Mouse (Mus musculus) midbrain, embryonic 14.5 days (tissue): Measurements from ENCODE around the gene Mgat4a. TPM values are rescaled to one million over a fixed set of nuclear protein-coding genes. Genes with fewer than 3 reads are reported as not detected.

Source experiments
- ATAC-seq: fragments of 200-750 bp; cut with Nextera tagmentation; 2 replicates; pipeline ENCODE4 v1.8.0; 2017; ENCODE audit warnings: moderate number of reproducible peaks, moderate library complexity; ENCODE audit not compliant: low FRiP score, low TSS enrichment
- DNase-seq: peaks from one replicate; pipeline ENCODE4 v3.0.0-alpha.2; 2015
- H3K27ac ChIP-seq: fragments of 300-500 bp; sonication (generic); replicated peaks from 2 replicates; pipeline ENCODE4 v1.5.1; 2014; ENCODE audit warnings: mild to moderate bottlenecking, low read depth, low read length, moderate library complexity
- H3K27me3 ChIP-seq: fragments of 300-500 bp; sonication (generic); 2 replicates; pipeline ENCODE4 v1.6.1; 2014; ENCODE audit warnings: low read length, control low read depth, mixed read lengths; ENCODE audit not compliant: control insufficient read depth, insufficient read depth
- H3K36me3 ChIP-seq: fragments of 300-500 bp; sonication (generic); 2 replicates; pipeline ENCODE4 v1.6.1; 2014; ENCODE audit warnings: low read length, control low read depth; ENCODE audit not compliant: control insufficient read depth, insufficient read depth
- H3K4me1 ChIP-seq: fragments of 300-500 bp; sonication (generic); 2 replicates; pipeline ENCODE4 v1.6.1; 2014; ENCODE audit warnings: mild to moderate bottlenecking, antibody characterized with exemption, low read length, control low read depth; ENCODE audit not compliant: control insufficient read depth, insufficient read depth
- H3K4me2 ChIP-seq: fragments of 300-500 bp; sonication (generic); 2 replicates; pipeline ENCODE4 v1.6.1; 2014; ENCODE audit warnings: mild to moderate bottlenecking, low read length, moderate library complexity
- H3K4me3 ChIP-seq: fragments of 300-500 bp; sonication (generic); replicated peaks from 2 replicates; pipeline ENCODE4 v1.5.1; 2014; ENCODE audit warnings: low read depth, low read length
- H3K9ac ChIP-seq: fragments of 300-500 bp; sonication (generic); replicated peaks from 2 replicates; pipeline ENCODE4 v1.6.1; 2014; ENCODE audit warnings: mild to moderate bottlenecking, low read length, moderate library complexity
- H3K9me3 ChIP-seq: fragments of 300-500 bp; sonication (generic); 2 replicates; pipeline ENCODE4 v1.6.1; 2016; ENCODE audit warnings: low read length, control low read depth, mixed read lengths; ENCODE audit not compliant: control insufficient read depth
- WGBS: fragments of 180-500 bp; shearing (Covaris S2); extraction: QIAGEN DNeasy Blood & Tissue Kit; methylation state at CpG from one replicate; pipeline ENCODE4 v1.1.7; 2014; 5-methylcytosine and 5-hydroxymethylcytosine counted together
- polyA plus RNA-seq: library from polyadenylated mRNA; unstranded; fragments of >200 nt; fragmentation: Nextera tagmentation; extraction: Ambion mirVana; gene quantifications from 2 replicates; pipeline ENCODE4 v1.2.1, GENCODE M21; 2014

The Mgat4a gene
- polyA plus RNA-seq, 1 experiment from 2014 or later, result 11.6 TPM

DNA sequence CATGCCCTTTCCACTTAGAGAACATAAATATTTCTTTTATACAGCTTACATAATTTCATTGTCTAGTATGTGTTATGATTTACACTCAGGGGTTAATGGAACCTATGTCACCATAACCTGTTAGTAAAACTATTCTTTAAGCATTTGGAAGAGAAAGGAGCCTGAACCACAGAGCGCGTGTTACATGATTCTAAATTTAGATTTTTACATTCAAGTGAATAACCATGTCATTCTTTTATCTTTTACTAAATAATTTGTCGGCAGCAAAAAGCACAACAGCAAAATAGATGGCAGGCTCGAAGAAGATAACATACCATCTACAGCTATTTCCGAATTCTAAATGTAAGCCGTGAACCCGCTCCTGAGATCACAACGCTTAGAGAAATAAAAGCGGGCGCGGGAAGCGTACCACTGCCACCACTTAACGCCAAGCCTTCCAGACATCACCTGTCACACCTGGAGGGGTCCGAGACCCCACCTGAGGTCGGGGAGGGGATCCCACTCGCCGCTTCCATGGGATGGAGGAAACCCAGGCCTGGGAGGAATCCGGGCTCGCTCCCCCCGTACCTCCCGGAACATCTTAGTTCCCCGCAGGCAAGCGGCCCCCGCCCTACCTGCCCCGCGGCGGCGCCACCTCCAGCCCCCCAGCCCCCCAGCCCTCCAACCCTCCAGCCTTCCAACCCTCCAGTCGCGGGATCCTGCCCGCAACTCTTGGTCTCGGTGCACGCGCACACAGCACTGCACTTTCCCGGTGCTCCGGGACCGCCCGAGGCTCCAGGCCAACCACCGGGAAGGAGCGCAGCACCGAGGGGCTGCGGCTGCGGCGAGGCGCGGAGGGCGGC is 627 bp downstream of the Mgat4a start:
- 3% methylated on average over 47 of the region's 47 CpGs for WGBS
- Histone ChIP-seq H3K36me3 (peaks cover 6% of the 10 kb centered on the region; the same call in 1 of the 2 replicates), H3K4me2 (peak overlapping the region; percentile 80), H3K4me1 (0 out of 2 replicates have a peak, but pooled peaks cover 8% of the 10 kb centered on the region), H3K9me3 (no peaks in the 10 kb centered on the region), H3K9ac (peak overlapping the region; percentile 76), H3K27ac (peak overlapping the region; percentile 92), H3K27me3 (0 out of 2 replicates have a peak, but pooled peaks cover 4% of the 10 kb centered on the region), H3K4me3 (peak overlapping the region; percentile 75)
- peak; percentile 85 for ATAC-seq
- DNase-seq, result peak; percentile 53

GRCm38 (mm10) chr1:37534532-37535108 is 6.2 kb downstream of the Mgat4a start:
- DNase-seq, result no peak
- Histone ChIP-seq H3K36me3 (peaks cover 6% of the 10 kb centered on the region; the same call in 1 of the 2 replicates), H3K4me2 (no peak overlapping the region), H3K27ac (no peak overlapping the region), H3K9me3 (no peaks in the 10 kb centered on the region), H3K4me1 (peaks cover 5% of the 10 kb centered on the region; the same call in 1 of the 2 replicates), H3K9ac (no peak overlapping the region), H3K27me3 (0 out of 2 replicates have a peak, but pooled peaks cover 4% of the 10 kb centered on the region), H3K4me3 (no peak overlapping the region)
- no peak for ATAC-seq
- WGBS, result 76% methylated on average over 5 of the region's 5 CpGs

GRCm38 (mm10) chr1:37533181-37533580 is 7.6 kb downstream of the Mgat4a start:
- Histone ChIP-seq H3K4me1 (peaks cover 3% of the 10 kb centered on the region; the same call in 1 of the 2 replicates), H3K9me3 (no peaks in the 10 kb centered on the region), H3K27me3 (no peaks in the 10 kb centered on the region), H3K27ac (no peak overlapping the region), H3K4me3 (no peak overlapping the region), H3K9ac (no peak overlapping the region), H3K36me3 (peaks cover 6% of the 10 kb centered on the region; the same call in 1 of the 2 replicates), H3K4me2 (no peak overlapping the region)
- 88% methylated on average over 7 of the region's 7 CpGs for WGBS
- DNase-seq, result no peak
- ATAC-seq, result no peak

GRCm38 (mm10) chr1:37532533-37532840 is 8.3 kb downstream of the Mgat4a start:
- ATAC-seq (no peak), DNase-seq (no peak)
- peaks cover 3% of the 10 kb centered on the region; the same call in 1 of the 2 replicates for H3K4me1 ChIP-seq
- no peak overlapping the region for H3K9ac ChIP-seq
- no peak overlapping the region for H3K4me2 ChIP-seq
- H3K4me3 ChIP-seq, result no peak overlapping the region
- 84% methylated on average over 6 of the region's 6 CpGs for WGBS
- H3K9me3 ChIP-seq, result no peaks in the 10 kb centered on the region
- no peaks in the 10 kb centered on the region for H3K27me3 ChIP-seq
- peaks cover 6% of the 10 kb centered on the region; the same call in 1 of the 2 replicates for H3K36me3 ChIP-seq
- H3K27ac ChIP-seq, result no peak overlapping the region

DNA sequence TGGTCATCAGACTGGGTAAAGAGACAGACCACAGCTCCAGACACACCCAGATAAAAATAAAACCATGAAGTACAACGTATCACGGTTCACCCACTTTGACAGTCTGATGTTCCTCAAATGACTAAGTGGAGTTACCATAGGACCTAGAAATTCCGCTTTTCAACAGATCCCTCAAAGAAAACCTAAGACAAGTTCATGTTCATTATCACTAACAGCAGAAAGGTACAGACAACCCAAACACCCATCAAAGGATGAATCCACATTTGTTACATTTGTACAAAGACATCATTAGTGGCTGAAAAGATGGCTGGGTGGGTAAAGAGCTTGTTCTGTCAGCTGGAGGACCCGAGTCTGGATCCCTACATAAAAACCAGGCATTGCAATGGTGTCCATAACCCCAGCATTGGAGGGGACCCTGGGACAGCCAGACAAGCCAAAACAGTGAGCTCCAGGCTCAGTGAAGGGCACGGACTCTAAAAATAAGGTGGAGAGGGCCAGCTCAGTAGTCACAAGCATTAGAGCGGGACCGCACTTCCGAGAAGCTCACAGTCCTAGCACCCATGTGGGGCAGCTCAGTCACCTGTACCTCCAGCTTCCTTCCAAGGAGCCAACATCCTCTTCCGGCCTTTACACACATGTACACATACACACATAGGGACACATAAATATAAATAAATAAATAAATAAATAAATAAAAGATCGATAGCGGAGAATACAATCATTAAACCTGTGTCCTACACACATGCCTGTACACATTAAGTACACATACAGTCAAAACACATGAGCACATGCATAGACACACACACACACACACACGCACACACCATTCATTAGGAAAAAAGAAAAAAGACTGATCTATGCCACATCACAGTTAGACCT is 8.9 kb downstream of the Mgat4a start:
- Histone ChIP-seq H3K4me3 (no peak overlapping the region), H3K36me3 (peaks cover 6% of the 10 kb centered on the region; the same call in 1 of the 2 replicates), H3K4me2 (no peak overlapping the region), H3K9ac (no peak overlapping the region), H3K27ac (no peak overlapping the region), H3K27me3 (no peaks in the 10 kb centered on the region), H3K4me1 (peaks cover 3% of the 10 kb centered on the region; the same call in 1 of the 2 replicates), H3K9me3 (no peaks in the 10 kb centered on the region)
- ATAC-seq (no peak), DNase-seq (no peak)
- WGBS, result 95% methylated on average over 12 of the region's 12 CpGs

DNA sequence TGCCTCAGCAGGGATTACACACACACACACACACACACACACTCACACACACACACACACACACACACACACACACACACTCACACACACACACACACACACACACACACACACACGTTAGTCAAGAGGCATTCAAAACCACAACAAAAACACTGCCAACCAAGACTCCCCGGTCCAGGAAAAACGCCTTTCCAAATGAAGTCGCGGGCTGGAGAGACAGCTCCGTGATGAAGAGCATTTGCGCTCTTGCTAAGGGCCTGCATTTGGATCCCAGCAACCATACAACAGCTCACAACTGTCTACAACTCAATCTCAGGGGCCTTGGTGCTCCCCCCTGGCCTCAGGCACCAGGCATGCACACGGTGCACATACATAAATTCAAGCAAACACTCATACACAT is 10.8 kb downstream of the Mgat4a start:
- H3K4me1 ChIP-seq, result peaks cover 3% of the 10 kb centered on the region; the same call in 1 of the 2 replicates
- no peak overlapping the region for H3K9ac ChIP-seq
- no peak overlapping the region for H3K27ac ChIP-seq
- peak; percentile 25 for DNase-seq
- no peak overlapping the region for H3K4me2 ChIP-seq
- no peaks in the 10 kb centered on the region for H3K9me3 ChIP-seq
- no peaks in the 10 kb centered on the region for H3K36me3 ChIP-seq
- no peak overlapping the region for H3K4me3 ChIP-seq
- no peak for ATAC-seq
- WGBS, result 49% methylated on average over 8 of the region's 8 CpGs
- no peaks in the 10 kb centered on the region for H3K27me3 ChIP-seq

GRCm38 (mm10) chr1:37526257-37526656 is 14.6 kb downstream of the Mgat4a start:
- Histone ChIP-seq H3K36me3 (no peaks in the 10 kb centered on the region), H3K27me3 (no peaks in the 10 kb centered on the region), H3K4me2 (no peak overlapping the region), H3K27ac (no peak overlapping the region), H3K4me3 (no peak overlapping the region), H3K4me1 (peaks cover 3% of the 10 kb centered on the region; the same call in 1 of the 2 replicates), H3K9me3 (no peaks in the 10 kb centered on the region), H3K9ac (no peak overlapping the region)
- ATAC-seq (no peak), DNase-seq (no peak)

GRCm38 (mm10) chr1:37524669-37525068 is 16.1 kb downstream of the Mgat4a start:
- H3K27me3 ChIP-seq, result no peaks in the 10 kb centered on the region
- H3K36me3 ChIP-seq, result no peaks in the 10 kb centered on the region
- no peak for ATAC-seq
- no peak for DNase-seq
- H3K9ac ChIP-seq, result no peak overlapping the region
- no peaks in the 10 kb centered on the region for H3K9me3 ChIP-seq
- WGBS, result 93% methylated on average over 4 of the region's 4 CpGs
- no peak overlapping the region for H3K27ac ChIP-seq
- H3K4me1 ChIP-seq, result no peaks in the 10 kb centered on the region
- H3K4me2 ChIP-seq, result no peak overlapping the region
- no peak overlapping the region for H3K4me3 ChIP-seq
